Mouse (Mus musculus) midbrain, embryonic 12.5 days (tissue): Measurements from ENCODE around the gene Pinlyp. TPM values are rescaled to one million over a fixed set of nuclear protein-coding genes. Genes with fewer than 3 reads are reported as not detected.

Experiments used
- ATAC-seq: fragments of 200-750 bp; cut with Nextera tagmentation; 2 replicates; pipeline ENCODE4 v1.8.0; 2017; ENCODE audit warnings: low read depth, moderate TSS enrichment, moderate library complexity; ENCODE audit not compliant: low FRiP score
- H3K27ac ChIP-seq: fragments of 300-500 bp; sonication (generic); replicated peaks from 2 replicates; pipeline ENCODE4 v1.5.1; 2016; ENCODE audit warnings: mild to moderate bottlenecking
- H3K27me3 ChIP-seq: fragments of 300-500 bp; sonication (generic); 2 replicates; pipeline ENCODE4 v1.6.1; 2016; ENCODE audit warnings: mild to moderate bottlenecking
- H3K36me3 ChIP-seq: fragments of 300-500 bp; sonication (generic); 2 replicates; pipeline ENCODE4 v1.6.1; 2016
- H3K4me1 ChIP-seq: fragments of 300-500 bp; sonication (generic); 2 replicates; pipeline ENCODE4 v1.6.1; 2016
- H3K4me2 ChIP-seq: fragments of 300-500 bp; sonication (generic); replicated peaks from 2 replicates; pipeline ENCODE4 v1.6.1; 2016; ENCODE audit warnings: mild to moderate bottlenecking, moderate library complexity
- H3K4me3 ChIP-seq: fragments of 300-500 bp; sonication (generic); 2 replicates; pipeline ENCODE4 v1.5.1; 2016; ENCODE audit warnings: mild to moderate bottlenecking
- H3K9ac ChIP-seq: fragments of 300-500 bp; sonication (generic); replicated peaks from 2 replicates; pipeline ENCODE4 v1.6.1; 2016; ENCODE audit warnings: mild to moderate bottlenecking, moderate library complexity
- H3K9me3 ChIP-seq: fragments of 300-500 bp; sonication (generic); 2 replicates; pipeline ENCODE4 v1.6.1; 2016; ENCODE audit warnings: mild to moderate bottlenecking
- WGBS: fragments of 180-500 bp; shearing (Covaris S2); methylation state at CpG from one replicate; pipeline ENCODE4 v1.1.7; 2016; 5-methylcytosine and 5-hydroxymethylcytosine counted together
- polyA plus RNA-seq: library from polyadenylated mRNA; unstranded; fragments of >200 nt; fragmentation: Nextera tagmentation; extraction: Ambion mirVana; gene quantifications from 2 replicates; pipeline ENCODE4 v1.2.1, GENCODE M21; 2016

The Pinlyp gene
- polyA plus RNA-seq, 1 experiment from 2014 or later = not detected

DNA sequence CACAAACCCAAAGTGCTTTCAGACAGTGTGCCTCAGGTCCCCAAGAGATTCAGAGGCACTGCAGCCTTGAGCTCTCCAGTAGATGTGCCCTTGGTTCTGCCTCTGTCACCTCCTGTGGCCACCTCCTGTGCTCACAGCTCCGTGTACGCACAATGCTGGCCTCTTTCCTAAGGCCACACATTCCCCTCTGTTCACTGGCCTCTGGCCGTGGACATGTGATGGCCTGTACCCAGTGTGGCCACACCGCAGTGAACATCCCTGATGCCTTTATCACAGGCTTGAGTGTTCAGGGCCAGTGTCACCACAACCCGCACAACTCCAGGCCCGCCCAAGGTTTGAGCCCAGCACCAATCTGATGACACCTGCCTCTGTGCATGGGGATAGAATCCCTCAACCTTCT is 39.0 kb upstream of the Pinlyp start:
- 88% methylated on average over 6 of the region's 6 CpGs for WGBS
- peaks cover 38% of the 10 kb centered on the region for H3K27me3 ChIP-seq
- H3K36me3 ChIP-seq = no peaks in the 10 kb centered on the region
- H3K4me2 ChIP-seq = no peak overlapping the region
- H3K27ac ChIP-seq = no peak overlapping the region
- H3K4me3 ChIP-seq = no peak overlapping the region
- no peak overlapping the region for H3K9ac ChIP-seq
- ATAC-seq = no peak
- H3K4me1 ChIP-seq = peaks cover 11% of the 10 kb centered on the region; the same call in 1 of the 2 replicates
- H3K9me3 ChIP-seq = no peaks in the 10 kb centered on the region

DNA sequence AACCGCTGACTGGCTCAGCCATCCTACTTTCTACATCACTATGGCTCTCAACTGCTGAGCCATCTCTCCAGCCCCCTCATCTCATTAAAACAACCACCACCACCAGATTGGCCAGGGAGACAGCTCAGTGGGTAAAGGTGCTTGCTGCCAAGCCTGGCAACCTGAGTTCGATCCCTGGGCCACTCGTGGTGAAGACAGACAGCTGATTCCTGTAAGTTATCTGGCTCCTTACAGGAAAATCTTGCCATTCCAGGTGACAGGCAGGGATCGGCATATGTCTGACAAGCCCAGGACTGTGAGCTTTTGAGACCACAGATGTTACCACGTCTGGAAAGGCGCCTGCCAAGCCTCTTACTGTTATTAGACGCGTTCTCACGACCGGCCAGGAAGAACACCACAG is 31.9 kb upstream of the Pinlyp start:
- no peak overlapping the region for H3K27ac ChIP-seq
- no peak for ATAC-seq
- H3K36me3 ChIP-seq = peaks cover 9% of the 10 kb centered on the region; the same call in 1 of the 2 replicates
- no peak overlapping the region for H3K9ac ChIP-seq
- H3K27me3 ChIP-seq = no peaks in the 10 kb centered on the region
- H3K4me1 ChIP-seq = no peaks in the 10 kb centered on the region
- H3K9me3 ChIP-seq = no peaks in the 10 kb centered on the region
- no peak overlapping the region for H3K4me3 ChIP-seq
- H3K4me2 ChIP-seq = no peak overlapping the region
- 90% methylated on average over 10 of the region's 10 CpGs for WGBS

DNA sequence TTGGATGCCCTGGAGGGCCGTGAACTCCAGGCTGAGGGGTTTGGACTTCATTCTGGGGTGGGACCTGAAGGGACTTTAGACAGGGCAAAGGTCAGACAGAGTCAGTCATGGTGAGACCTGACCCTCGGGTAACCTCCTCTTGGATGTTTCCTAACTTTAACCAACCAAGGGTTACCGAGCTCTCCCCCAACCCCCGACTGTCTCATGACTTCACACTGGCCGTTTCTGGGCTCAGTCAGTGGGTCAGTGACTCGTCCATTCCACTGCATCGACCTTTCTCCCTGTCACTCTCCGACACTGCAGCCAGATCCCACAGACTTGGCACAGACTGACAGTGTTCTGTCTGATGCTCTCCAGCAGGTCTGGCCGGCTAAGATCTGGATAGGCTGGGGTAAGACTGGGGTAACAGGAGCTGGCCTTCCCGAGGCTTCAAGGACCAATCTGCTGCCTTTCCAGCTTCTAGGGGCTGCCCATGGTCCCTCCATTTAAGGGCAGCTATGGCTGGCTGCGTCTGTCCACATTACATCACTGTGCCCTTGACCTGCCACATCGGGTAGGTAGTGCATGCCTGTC is 28.4 kb upstream of the Pinlyp start:
- no peaks in the 10 kb centered on the region for H3K4me1 ChIP-seq
- H3K36me3 ChIP-seq = peaks cover 28% of the 10 kb centered on the region
- no peaks in the 10 kb centered on the region for H3K9me3 ChIP-seq
- ATAC-seq = no peak
- H3K27ac ChIP-seq = no peak overlapping the region
- H3K4me2 ChIP-seq = no peak overlapping the region
- no peak overlapping the region; the same call in 1 of the 2 replicates for H3K9ac ChIP-seq
- WGBS = 67% methylated on average over 12 of the region's 12 CpGs
- no peaks in the 10 kb centered on the region for H3K27me3 ChIP-seq
- no peak overlapping the region for H3K4me3 ChIP-seq

DNA sequence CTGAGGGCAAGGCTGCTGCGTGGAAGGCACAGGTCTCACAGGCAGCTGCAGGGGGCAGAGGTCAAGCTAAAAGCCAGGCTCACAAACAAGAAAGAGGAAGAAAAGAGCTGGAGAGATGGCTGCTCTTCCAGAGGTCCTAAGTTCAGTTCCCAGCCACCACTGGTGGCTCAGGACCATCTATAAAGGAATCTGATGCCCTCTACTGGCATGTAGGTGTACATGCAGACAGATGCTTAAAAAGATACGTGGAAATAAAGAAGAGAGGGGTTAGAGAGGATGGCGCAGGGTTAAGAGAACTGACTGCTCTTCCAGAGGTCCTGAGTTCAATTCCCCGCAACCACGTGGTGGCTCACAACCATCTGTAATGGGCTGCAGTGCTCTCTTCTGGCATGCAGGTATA is 26.5 kb upstream of the Pinlyp start:
- no peak overlapping the region for H3K9ac ChIP-seq
- H3K4me2 ChIP-seq = no peak overlapping the region
- no peak overlapping the region for H3K4me3 ChIP-seq
- H3K4me1 ChIP-seq = no peaks in the 10 kb centered on the region
- no peak overlapping the region for H3K27ac ChIP-seq
- WGBS = 59% methylated on average over 5 of the region's 5 CpGs
- peaks cover 46% of the 10 kb centered on the region for H3K36me3 ChIP-seq
- no peak for ATAC-seq
- H3K9me3 ChIP-seq = no peaks in the 10 kb centered on the region
- H3K27me3 ChIP-seq = no peaks in the 10 kb centered on the region

DNA sequence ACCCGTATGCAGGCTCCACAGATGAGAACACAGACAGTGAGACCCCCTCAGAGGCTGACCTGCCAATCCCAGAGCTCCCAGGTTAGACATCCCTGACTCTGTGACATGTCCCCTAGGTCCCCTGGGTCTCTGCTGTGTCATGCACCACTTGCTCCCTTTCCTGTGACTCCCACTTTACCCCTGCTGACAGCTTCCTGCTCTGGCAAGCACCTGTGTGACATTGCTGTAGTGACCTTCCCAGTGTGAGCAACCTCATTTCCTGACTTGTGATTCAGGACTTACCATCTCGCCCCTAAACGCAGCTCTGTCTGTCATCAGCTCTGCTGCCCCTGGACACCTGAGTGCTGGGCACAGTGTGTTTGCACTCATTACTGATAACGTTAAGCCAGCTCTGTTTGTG is 25.2 kb upstream of the Pinlyp start:
- no peaks in the 10 kb centered on the region for H3K27me3 ChIP-seq
- H3K27ac ChIP-seq = no peak overlapping the region
- no peak overlapping the region; the same call in 1 of the 2 replicates for H3K9ac ChIP-seq
- WGBS = 80% methylated on average over 4 of the region's 4 CpGs
- no peak overlapping the region for H3K4me2 ChIP-seq
- H3K36me3 ChIP-seq = peaks cover 60% of the 10 kb centered on the region
- H3K4me1 ChIP-seq = no peaks in the 10 kb centered on the region
- H3K4me3 ChIP-seq = no peak overlapping the region
- no peak for ATAC-seq
- H3K9me3 ChIP-seq = no peaks in the 10 kb centered on the region

DNA sequence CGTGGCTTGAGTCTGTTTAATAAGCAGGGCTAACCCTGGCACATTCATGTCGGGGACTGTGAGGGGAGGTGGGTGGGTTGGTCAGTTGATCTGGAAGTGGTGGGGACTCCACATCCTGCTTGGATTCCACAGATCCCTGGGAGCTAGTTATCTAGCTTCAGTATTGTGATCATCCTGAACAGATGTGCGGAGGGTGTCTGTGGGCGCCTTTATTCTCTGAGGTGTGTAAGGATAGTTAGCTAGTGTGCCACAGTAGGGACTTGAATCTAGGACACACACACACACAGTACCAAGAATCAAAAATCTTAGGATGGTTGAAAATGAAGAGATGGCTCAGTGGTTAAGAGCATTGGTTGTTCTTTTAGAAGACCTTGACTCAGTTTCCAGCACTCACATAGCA is 22.6 kb upstream of the Pinlyp start:
- no peak overlapping the region for H3K4me3 ChIP-seq
- no peak overlapping the region for H3K27ac ChIP-seq
- H3K27me3 ChIP-seq = no peaks in the 10 kb centered on the region
- 79% methylated on average over 4 of the region's 4 CpGs for WGBS
- H3K9me3 ChIP-seq = no peaks in the 10 kb centered on the region
- peaks cover 67% of the 10 kb centered on the region for H3K36me3 ChIP-seq
- no peak for ATAC-seq
- H3K9ac ChIP-seq = no peak overlapping the region
- no peaks in the 10 kb centered on the region for H3K4me1 ChIP-seq
- H3K4me2 ChIP-seq = no peak overlapping the region

DNA sequence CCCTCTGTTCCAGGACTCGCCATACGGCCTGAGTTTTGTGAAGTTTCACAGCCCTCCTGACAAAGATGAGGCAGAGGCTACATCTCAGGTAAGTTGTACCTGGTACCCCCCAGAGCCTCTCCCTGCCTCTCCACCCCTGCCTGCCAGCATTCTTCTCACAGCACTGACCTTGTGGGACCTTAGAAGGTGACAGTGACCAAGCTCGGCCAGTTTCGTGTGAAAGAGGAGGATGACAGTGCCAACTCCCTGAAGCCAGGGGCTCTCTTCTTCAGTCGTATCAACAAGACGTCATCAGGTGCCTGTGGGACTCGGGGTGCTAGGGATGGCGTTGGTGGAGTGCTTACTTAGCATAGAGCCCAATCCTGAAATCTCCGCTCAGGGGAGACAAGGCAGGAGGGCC is 20.3 kb upstream of the Pinlyp start:
- H3K9ac ChIP-seq = no peak overlapping the region
- no peak overlapping the region for H3K27ac ChIP-seq
- no peaks in the 10 kb centered on the region for H3K4me1 ChIP-seq
- no peaks in the 10 kb centered on the region for H3K27me3 ChIP-seq
- H3K4me2 ChIP-seq = no peak overlapping the region
- peaks cover 78% of the 10 kb centered on the region for H3K36me3 ChIP-seq
- H3K9me3 ChIP-seq = no peaks in the 10 kb centered on the region
- 92% methylated on average over 9 of the region's 9 CpGs for WGBS
- H3K4me3 ChIP-seq = no peak overlapping the region
- ATAC-seq = no peak

DNA sequence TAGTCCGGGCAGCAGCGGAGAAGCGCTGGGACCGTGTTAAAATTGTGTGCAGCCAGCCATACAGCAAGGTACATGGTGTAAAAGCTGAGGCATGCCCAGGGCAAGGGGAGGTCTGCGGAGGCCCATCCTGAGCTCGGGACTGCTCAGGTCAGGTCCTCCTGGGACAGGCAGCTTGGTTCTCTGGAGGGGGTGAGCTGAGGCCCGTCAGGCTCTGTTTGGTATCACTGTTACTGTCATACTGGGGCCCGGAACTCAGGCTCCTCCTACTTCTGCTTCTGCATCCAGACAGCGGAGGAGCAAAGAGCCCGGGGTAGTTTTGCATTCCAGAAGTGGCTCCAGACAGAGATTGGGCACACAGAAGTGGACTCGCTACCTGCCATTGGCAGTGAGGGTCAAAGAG is 19.7 kb upstream of the Pinlyp start:
- H3K27ac ChIP-seq = no peak overlapping the region

DNA sequence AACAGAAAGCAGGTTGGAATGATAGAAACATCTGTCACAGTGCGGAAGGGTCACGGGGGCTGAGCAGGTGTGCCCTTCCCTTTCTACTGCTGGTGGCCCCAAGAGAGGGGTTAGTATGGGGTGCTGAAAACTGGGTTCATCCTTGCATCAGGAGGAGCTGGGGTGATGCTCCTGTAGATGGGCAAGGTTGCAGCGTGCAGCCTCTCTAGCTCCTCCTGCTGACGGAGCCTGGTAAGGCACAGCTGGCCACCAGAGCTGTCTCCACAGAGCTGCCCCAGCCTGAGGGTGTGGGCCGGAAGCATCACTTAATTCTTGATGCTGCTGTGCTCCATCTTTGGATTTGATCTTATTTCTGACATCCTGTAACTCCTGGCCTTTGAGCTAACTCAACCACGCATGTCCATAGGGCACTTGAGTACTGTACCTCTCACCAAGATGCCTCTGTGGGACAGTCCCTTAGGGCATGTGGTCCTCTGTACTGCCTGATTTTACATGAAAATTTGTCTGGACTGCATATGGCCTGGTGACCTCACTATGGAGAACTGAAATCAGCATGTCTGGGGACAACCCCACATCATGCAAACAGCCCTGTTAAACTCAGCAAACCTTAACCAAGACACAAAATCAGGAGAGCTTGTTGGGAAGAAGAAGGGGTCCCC is 18.8 kb upstream of the Pinlyp start:
- no peaks in the 10 kb centered on the region for H3K27me3 ChIP-seq
- no peak overlapping the region for H3K4me2 ChIP-seq
- 60% methylated on average over 6 of the region's 6 CpGs for WGBS
- no peak overlapping the region for H3K4me3 ChIP-seq
- H3K9ac ChIP-seq = no peak overlapping the region
- ATAC-seq = peak; percentile 49; the same call in 1 of the 2 replicates
- H3K9me3 ChIP-seq = no peaks in the 10 kb centered on the region
- no peak overlapping the region for H3K27ac ChIP-seq
- peaks cover 75% of the 10 kb centered on the region for H3K36me3 ChIP-seq
- no peaks in the 10 kb centered on the region for H3K4me1 ChIP-seq

More for the DNA sequence above, 19.7 kb upstream of the Pinlyp start:
- no peak overlapping the region for H3K4me2 ChIP-seq
- H3K9me3 ChIP-seq = no peaks in the 10 kb centered on the region
- WGBS = 96% methylated on average over 11 of the region's 11 CpGs
- H3K4me3 ChIP-seq = no peak overlapping the region
- no peaks in the 10 kb centered on the region for H3K4me1 ChIP-seq
- no peak overlapping the region for H3K9ac ChIP-seq
- H3K27me3 ChIP-seq = no peaks in the 10 kb centered on the region
- no peak for ATAC-seq
- peaks cover 78% of the 10 kb centered on the region for H3K36me3 ChIP-seq

DNA sequence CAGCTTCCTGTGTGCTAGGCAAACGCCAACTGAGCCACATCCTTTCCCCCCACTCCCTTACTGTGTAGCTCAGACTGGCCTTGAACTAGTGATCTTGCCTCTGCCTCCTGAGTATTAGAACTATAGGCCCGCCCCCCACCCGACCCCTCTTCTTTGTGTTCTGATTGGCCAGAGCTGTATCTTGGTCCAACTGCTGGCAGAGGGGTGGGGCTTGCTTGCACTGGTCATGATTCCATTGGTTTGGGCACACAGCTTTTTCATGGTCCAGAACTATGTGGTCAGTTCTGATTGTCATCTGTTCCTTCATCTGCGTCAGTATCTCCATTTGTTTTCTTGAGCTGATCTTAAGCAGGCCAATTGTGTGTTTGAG is 17.9 kb upstream of the Pinlyp start:
- Histone ChIP-seq H3K36me3 (peaks cover 68% of the 10 kb centered on the region), H3K9me3 (no peaks in the 10 kb centered on the region), H3K4me2 (no peak overlapping the region), H3K27ac (no peak overlapping the region), H3K9ac (no peak overlapping the region), H3K27me3 (no peaks in the 10 kb centered on the region), H3K4me1 (no peaks in the 10 kb centered on the region), H3K4me3 (no peak overlapping the region)
- WGBS = 89% methylated on average over 4 of the region's 4 CpGs
- ATAC-seq = no peak

DNA sequence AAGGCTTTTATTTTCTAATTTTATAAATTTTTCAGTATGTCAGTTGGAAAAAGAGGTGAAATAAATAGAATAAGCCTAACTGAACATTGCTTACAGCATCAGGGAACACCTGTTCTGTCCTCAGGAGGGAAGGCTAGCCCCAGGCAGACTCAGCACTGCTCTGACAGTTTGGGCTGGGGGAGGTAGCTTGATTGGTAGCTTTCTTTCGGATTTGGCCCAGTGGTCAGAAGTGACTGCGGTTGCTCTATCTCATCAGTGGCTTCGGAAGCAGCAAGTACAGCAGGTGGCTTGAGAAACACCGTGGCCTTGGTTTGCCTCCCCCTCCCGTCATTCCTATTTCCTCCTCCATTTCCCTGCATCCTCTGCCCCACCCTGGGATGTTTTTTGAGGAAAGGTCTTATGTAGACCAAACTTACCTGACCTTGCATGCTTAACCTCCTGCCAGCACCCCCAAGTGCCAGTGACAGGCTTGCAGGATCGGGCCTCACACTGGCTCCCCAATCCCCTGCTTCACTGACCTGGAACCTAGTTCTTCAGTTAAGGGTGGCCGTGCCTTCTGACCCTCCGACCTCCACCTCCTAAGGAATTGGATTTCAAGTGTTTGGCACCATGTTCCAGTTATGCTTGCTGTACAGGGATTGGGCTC is 17.4 kb upstream of the Pinlyp start:
- Histone ChIP-seq H3K27ac (no peak overlapping the region), H3K9me3 (no peaks in the 10 kb centered on the region), H3K36me3 (peaks cover 66% of the 10 kb centered on the region), H3K4me2 (no peak overlapping the region), H3K9ac (no peak overlapping the region), H3K27me3 (no peaks in the 10 kb centered on the region), H3K4me3 (no peak overlapping the region), H3K4me1 (no peaks in the 10 kb centered on the region)
- no peak for ATAC-seq
- WGBS = 87% methylated on average over 8 of the region's 8 CpGs

DNA sequence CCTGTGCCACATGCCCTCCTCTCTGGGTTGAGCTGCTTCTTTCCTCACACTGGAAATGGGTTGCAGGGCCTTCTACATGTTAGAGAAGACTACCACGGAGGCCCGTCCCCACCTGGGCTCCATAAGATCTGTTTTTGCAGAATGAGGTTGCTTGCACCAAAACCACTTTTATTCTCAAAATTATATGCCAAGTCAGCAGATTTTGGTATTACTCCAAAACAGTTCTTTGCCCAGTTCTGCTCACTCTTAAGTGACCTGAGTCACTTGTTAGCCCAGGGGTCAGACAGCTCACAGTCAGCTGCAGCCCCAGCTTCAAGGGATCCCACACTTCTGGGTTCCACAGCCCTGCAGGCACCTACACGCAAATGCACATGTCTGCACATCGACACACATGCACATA is 15.5 kb upstream of the Pinlyp start:
- Histone ChIP-seq H3K4me1 (no peaks in the 10 kb centered on the region), H3K9ac (no peak overlapping the region), H3K27ac (no peak overlapping the region), H3K27me3 (no peaks in the 10 kb centered on the region), H3K4me3 (no peak overlapping the region), H3K4me2 (no peak overlapping the region), H3K36me3 (peaks cover 54% of the 10 kb centered on the region), H3K9me3 (no peaks in the 10 kb centered on the region)
- 96% methylated on average over 4 of the region's 4 CpGs for WGBS
- no peak for ATAC-seq
